Mouse (Mus musculus): ENCODE data around the gene Prdx2.

GRCm38 (mm10) chr8:84987903-84988302 lies 18.5 kb downstream of the Prdx2 start:
- TF ChIP-seq CTCF (IDR thresholded peaks at IDR 0.05; ENCODE audit: low read depth) (no peak), EP300 (IDR thresholded peaks at IDR 0.05; ENCODE audit: low read depth) (no peak)
